Mouse (Mus musculus) gastrocnemius, postnatal 4 days (tissue): Measurements from ENCODE around the gene Sctr. TPM values are rescaled to one million over a fixed set of nuclear protein-coding genes. Genes with fewer than 3 reads are reported as not detected.

Experiments
- DNase-seq, 2 experiments: peaks; one replicate each; pipeline ENCODE4 v3.0.0; 2021 to 2022; ENCODE audit warnings: low spot score in 2 of 2, mixed read lengths in 2 of 2
- total RNA-seq, 2 experiments: library from RNA; stranded (reverse); gene quantifications; 2 replicates each; pipeline ENCODE4 v1.2.3; 2021

Sctr gene
- total RNA-seq, 2 experiments from 2014 or later, result 2.0 to 2.4 TPM

DNA sequence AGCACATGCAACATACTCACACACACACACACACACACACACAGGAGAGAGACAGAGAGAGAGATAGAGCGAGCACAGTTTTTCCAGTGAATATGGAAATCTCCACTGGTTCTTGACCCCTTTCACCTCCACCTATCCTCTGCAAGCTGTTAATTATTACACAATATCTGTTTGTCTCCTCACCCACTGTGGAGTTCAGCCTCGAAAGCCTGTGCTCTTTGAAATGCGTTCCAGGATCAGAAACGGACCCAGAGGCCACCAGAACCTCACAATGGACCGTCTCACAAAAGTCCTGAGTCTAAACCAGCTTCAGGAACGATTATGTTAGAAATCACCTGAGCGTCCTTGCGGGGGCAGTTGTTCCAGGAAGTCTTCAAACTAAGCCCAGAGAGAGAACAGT, 59.5 kb downstream of the Sctr start:
- no peak for DNase-seq

DNA sequence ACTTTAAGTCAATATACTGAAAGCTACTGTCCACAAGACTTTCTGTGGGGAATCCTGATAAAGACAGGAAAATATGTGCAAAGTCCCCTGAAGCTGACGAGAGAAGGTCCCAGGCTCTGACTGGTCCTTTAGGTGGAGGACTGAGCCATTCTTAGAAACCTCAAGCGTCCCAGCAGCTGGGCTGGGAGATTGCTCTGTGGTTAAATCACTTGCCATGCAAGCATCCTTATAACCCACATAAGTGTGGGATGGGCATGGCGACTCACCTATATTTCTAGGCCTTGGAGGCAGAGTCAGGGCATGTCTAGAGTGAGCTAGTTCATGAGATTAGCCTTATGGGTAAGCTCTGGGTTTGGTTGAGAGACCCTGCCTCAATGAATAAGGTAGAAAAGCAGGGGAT, 59.9 kb downstream of the Sctr start:
- DNase-seq, result no peak

DNA sequence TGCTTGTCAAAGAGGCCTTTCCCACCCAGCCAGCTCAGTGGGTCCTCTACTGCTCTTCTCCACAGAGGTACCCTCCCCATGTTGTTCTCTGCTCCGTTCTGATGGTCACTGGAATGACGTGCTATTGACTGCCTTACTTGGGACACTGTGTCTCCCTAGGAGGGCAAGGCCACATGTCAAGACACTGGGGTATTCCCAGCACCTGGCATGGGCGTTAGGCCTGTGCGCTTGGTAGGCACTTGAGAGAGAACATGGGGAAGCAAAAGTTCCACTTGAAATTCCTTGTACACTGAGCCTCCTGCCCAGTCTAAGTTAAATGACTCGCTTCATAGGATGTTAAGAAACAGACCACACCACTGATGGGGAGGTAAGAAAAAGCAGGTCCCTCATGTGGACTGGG, 62.4 kb downstream of the Sctr start:
- DNase-seq, result no peak

DNA sequence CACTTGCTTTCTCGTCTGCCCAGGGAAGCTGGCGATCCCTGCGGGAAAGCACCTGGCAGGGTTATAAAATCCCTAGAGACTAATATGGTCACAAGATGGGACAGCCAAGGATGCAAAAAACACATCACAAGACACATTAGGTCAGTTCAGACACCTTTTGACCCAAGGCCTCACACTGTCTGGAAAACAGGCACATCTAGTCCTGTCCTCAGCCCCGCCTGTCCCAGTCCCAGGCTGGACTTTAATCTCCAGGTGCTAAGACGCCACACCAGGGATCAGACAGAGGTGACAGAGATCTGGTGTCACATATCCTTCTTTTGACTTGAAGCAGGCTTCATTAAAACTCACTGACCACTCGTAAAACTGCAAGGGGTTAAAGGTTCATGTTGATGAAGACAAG, 63.5 kb downstream of the Sctr start:
- DNase-seq, result no peak

DNA sequence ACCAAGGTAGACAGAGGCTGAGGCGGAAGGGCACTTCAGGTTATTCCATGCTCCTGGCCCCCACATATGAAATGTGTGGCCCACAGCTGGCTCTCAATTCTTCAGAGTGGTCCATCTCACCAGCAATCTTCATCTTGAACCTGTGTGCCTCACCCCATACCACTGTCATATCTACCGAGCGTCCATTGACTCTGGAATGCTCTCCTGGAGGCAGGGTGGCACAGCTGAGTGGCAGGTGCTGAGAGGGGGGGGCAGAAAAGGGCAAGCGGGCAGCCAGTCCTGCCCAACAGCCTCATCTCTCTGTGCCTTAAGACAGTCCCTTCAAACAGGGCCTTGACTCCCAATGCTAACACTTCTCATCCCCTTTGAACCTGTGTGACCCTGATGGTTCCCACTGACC, 64.4 kb downstream of the Sctr start:
- no peak for DNase-seq

DNA sequence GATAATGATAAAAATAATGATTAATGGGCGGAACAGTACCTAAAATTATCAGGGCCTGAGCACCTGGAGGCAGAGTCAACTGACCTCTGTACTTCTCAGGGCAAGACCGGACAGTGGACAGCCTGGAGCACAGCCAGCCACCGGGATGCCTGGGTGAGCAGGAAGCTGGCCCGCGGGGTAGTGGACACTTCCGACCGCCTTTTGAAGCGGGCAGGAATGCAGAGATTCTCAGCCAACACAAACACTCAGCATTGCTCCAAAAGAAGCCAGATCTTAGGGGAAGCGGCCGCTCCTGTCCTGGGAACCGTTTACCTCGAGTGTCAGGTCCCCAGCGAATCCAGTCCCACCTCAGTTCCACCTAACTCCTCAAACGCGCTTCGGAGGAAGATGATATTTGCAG, 66.2 kb downstream of the Sctr start:
- DNase-seq, result peak in 1 of 2 experiments; percentile 42

DNA sequence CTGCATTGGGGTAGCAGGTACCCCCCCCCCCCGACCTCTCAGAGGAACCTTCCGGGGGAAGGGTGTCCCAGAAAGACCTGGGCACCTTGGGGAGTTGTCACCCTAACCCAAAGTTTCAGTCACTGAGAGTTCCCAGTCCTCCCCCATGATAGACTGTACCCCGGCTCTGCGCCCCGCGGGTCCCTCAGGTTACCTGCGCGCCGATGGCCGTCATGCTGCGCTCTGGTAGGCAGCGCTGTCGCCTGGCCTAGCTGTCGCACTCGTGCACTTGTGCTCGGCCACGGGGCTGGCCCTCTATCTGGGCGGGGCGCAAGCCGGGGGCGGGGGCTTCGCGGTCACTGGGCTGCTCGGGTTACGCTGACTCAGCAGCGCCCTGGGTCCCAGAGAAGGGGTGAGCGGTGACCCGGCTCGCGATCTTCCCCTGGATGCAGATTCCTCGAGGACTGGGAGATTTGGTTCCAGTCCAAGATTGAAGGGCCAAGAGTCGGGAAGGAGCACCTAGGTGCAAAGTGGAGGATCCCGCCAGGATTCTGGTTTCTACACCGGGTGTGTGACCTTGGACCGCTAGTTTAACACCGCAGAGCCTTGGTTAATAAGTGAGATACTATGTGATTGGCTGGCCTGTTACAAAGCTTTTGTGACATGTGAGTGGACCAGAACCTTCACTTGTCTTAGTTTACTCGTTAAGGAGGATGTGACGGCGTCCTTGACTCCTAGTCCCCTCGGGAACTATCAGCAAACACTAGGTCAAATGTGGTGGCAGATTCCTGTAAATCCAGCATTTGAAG, 67.0 kb downstream of the Sctr start, which contains the start of gene Tmem37:
Gene Tmem37 (minus strand): TSS at position 556 of the 788 bp plus-strand sequence.
- DNase-seq, result peak; percentile 58 to 72

DNA sequence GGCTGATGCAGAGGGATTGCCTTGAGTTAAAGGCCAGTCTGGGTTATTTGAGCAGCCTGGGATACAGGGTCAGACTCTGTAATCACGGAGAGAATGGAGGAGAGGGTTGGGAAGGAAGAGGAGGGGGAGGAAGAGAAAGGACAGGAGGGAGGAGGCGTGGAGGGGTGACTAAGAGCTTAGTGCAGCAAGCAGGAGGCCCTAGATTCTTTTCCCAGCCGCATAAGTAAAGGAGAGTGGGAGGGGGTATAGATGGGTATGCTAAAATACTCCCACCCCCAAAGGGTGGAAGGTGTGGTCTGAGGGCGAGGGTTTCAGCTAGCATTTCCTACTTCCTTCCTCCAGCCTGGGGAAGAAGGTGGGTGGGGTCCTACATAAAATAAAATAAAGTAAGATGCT, 67.6 kb downstream of the Sctr start:
- DNase-seq, result no peak

DNA sequence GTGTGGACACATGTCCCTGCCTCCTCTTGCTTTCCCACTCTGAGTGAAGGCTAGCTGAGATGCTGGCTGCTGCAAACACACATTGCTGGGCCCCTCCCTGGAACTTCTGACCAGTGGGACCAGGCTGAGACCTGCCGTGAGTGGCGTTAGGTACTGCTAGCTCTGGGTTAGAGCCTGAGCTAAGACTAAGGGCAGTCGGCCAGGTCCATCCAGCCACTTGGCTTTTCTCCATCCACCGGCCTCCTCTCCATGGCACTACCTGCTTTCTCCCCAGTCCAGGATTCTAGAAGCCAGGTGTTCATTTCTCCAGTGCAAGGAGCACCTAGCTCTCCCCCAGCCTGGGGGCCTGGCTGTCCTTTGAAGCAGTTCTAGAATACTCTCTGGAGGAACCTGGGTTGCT, 68.2 kb downstream of the Sctr start:
- DNase-seq, result no peak

DNA sequence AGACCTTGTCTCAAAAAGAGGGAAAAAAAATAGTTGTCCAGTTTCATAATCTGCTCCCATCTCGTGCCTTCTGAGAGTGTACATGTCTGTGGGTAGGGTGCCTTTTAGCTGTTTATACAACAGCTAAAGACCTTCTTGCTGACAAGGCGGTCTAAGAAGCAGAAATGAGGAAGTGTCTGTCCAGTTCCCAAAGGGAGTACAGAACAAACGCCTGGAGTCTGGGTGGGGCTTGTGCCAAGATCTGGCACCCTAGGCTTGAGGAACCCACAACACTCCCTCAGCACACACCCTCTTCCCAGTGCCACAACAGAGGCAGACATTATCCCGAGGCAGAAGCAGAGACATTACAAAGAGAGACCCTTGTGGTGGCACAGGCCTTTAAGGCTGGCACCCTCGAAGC, 68.8 kb downstream of the Sctr start:
- DNase-seq, result no peak

DNA sequence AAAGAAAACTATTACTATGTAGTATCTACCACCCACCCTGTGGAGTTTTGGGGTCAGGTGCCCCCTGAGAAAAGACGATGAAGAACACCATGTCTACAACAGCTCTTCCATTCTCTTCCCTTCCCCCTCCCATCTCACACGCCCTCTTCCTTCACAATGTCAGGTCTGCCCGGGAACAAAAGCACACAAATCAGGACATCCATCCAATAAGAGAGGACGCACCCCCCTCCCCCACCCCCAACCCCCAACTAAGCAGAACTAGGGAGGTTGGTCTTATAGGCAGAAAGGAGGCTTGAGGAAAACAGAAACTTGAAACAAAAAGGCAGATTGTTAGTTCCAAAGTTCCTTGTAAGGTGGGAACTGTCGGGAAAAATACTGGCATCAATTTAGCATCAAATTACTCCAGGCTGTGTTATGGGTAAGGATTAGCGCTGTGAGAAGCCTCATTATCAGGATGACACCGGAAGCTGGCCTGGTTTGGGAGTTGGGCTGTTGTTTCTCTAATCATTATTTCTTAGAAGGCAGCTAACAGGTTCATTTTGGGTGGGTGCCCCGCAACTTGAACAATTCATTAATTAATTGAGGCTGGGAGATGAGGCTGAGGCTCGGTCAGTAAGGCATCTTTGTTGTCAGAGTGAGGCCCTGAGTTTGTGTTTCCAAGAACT, 71.2 kb downstream of the Sctr start:
- DNase-seq, result no peak

DNA sequence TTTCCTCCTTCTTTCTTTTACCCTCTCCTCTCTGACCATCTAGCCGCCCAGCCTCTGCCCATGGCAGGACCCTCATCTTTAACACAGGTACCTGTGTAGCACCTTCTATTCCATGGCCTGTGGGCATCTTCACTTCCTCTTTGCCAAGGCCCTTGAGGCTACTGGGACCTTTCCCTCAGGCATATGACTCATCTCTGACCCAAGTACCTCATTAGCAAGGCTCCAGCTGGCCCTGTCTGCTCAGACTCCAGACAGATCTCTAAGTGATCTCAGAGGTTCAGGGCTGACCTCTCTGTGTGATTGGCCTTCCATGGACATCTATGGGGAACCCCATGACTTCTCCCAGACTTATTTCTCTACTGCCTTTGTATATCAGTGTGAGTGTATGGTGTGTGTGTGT, 73.9 kb downstream of the Sctr start:
- DNase-seq, result no peak

DNA sequence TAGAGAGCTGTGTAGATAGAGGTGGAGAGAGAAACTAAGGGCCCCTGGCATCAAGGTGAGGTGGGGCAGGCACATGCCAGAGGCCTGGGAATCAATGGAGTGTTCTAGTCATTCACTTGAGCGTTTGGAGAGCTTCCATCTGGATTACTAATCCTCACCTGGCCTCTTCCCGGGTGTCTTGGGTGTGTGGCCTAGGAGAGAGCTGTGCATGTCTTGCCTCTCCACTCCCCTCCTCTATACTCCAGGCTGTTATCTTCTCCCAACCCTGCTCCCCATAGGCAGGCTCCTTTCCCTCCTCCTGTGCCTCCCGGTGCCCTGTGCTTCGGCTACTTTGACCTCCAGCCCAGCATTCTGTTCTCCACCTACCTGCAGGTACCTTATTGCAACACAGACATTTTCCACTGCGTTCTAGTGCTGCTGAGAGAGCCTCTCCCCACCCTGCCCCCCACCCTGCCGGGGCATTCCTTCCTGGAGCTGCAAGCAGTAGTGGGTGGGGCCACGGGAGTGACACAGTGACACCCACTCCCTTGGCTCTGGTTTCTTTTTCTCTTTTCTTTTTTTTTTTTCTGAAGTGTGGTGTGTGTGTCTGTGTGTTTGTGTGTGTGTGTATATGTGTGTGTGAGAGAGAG, 76.4 kb downstream of the Sctr start:
- no peak for DNase-seq

DNA sequence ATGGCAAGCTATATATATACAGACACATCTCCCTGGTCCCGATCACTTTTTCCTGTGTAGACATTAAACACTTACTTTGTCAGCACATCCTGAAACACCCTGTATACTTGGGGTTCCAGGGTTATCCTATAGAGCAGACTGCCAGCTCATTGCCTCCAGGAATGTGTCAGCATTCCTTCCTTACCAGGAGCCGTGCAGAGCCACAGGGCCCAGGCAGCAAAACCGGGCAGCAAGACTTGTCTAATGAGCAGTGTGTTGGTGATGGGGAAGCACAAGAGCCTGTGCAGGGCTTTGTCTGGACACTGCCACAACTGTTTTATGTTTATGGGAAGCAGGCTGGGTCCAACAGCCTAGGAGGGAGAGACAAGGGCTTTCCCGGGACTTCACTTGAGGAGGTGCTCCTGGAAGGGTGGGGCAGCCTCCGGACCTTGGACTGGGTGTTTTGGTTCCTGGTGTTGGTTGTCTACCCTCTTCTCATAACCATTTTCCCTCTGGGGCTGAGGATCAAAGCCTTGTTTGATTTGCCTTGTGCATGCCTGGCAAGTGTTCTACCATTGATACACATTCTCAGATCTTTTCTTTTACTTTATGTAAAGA, 77.3 kb downstream of the Sctr start:
- no peak for DNase-seq

DNA sequence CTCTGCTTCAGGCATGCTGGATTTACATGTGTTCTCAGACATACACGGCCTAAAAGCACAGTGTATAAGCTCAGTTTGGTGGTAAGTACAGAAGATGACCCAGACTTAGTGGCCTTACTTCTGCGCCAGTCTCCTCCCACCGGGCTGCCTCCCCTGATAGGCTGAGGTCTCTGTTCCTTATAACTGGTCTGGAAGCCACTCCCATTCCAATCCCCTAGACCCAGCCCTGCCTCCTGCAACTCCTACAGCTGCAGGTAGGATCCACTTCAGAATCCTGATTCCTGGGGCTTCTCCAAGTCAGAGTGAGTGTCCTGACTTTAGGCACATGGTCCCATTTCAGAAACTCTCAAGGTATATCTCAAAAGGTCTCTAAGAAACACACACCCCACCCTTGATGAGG, 79.0 kb downstream of the Sctr start:
- DNase-seq, result no peak

DNA sequence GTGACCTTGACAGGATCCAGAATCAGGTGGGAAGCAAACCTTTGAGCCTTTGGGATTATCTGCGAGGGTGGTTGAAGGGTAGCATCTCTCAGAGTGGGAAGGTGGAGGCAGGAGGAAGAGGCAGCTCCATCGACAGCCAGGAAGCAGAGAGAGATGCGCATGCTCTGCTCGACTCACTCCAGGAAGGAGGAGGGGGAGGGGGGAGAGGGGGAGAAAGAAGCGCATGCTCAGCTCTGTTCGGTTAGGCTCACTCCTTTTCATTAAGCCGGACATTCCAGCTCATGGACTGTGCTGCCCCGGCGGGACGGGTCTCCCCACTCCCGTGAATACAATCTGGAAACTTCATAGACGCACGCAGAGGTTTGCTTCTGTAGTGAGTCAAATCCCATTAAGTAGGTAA, 80.0 kb downstream of the Sctr start:
- DNase-seq, result no peak

DNA sequence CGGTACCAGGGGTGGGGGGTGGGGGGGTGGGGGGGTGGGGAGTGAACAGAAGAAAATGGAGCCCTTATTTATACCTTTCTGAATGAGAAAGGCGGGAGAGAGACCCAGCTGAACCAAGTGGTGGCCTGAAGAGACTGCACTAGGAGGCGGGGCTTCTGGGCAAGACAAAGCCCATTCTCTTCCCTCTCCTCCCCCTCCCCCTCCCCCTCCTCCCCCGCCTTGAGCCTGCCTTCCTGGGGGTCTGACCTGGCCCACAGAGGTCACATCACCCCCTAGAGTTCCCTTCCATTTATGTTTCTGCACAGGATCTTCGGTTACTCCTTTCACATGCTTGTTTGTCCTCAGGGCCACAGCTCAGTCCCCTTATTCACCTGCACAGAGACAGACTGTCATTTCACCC, 82.5 kb downstream of the Sctr start:
- DNase-seq, result no peak

DNA sequence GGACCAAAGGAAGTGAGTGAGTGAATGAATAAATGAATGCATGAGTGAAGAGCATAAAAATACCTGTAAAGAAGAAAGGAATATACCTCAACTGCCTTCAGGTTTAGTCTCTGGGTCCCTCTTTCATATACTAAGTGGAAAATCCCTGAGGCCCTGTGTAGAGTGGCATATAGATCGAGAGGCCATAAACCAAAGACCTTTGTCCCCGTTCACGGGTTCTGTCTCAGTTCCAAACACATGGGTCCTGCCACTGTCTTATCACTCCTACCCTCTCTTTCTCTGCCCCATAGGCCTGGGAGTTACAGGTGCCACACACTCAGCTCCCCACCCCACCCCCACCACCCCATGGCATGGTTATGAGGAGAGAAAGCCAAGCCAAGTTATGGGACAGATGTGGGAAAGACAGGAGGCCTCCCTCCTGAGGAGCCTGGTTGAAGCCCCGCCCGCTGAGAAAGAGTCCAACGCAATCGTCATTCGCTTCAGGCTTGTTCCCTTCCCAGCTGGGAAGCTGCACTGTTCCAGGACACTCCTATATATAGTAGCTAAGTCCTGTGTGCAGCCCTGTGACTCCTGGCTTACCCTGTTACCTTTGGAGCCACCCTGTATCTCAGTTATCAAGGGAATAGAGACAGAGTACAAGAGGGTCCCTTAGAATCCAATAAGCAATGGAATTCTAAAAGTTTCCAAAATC, 84.3 kb downstream of the Sctr start:
- no peak for DNase-seq

DNA sequence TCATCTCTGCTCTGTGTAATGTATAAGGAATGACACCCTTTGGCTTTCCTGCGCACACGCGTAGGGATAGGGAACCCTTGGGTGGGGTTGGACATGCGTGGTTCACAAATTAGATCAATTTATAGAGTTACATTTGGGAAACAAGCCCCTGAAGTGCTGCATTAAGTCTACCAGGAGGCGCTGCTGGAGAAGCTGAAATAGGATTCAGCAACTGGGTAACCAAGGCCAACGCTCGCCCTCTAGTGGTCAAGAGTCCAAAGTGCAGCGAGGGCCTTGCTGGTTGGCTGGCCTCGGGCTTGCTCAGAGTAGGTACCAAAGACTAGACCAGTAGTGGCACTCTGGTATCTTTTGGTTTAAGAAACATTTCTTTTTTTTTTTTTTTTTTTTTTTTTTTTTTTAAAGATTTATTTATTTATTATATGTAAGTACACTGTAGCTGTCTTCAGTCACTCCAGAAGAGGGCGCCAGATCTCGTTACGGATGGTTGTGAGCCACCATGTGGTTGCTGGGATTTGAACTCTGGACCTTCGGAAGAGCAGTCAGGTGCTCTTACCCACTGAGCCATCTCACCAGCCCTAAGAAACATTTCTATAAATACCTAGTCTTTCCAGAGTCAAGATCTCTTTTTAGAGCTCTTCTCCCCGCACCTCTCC, 86.9 kb downstream of the Sctr start:
- peak; percentile 80 to 85 for DNase-seq

DNA sequence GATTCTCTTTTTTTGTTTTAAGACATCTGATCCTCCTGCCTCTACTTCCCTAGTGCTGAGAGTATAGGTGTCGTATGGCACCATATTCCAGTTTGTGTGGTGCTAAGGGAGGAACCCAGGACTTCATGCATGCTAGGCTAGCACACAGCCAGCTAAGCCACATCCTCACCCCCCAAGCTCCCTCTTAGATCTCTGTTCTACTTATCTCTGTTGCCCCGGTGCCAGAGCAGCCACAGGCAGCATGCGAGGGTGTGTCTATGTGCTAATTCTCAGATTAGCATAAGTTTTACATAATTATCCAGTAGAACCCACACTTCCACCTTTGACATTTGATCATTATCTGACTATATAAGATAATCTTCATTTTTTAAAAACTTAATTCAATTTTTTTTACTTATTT, 88.2 kb downstream of the Sctr start:
- DNase-seq, result no peak

DNA sequence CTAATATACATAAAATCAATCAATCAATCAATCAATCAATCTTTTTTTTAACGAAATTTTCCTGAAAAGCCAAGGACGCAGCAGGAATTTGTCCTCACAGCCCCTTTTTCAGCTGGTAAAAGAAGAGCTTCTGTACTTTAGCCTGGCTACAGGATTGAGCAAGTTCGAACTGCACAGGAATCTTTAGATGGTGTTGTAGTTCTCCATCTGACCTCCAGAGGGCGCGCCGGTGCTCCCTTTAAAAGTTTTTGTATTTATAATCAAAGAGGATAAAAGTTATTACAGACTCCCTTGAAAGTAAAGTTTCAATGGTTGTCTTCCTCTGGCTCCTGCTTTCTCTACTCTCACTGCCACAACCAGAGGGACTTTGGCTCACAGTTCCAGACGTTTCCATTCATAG, 91.6 kb downstream of the Sctr start:
- peak; percentile 40 to 54 for DNase-seq
